In the genomic region with DNA sequence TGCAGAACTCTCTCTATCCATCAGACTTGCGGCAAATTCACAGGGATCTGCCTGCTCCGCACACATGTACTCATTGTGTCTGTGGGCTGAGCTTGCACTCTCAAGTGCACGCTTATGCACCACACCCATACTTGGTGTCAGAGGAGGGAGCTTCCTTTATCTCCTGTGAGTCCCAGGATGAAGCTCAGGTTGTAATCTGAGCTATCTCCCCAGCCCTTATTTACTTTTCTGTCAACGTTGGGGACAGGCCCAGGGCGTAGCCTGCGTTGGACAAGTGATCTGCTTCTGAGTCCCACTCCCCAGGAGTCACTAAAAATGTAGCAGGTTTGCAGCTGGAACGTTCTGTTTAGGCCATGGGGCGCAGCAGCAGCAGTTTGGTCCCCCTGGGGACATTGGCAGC, we compare ENCODE assay signal across 16 mouse cellular contexts. TPM values are rescaled to one million over a fixed set of nuclear protein-coding genes. Genes with fewer than 3 reads are reported as not detected.
"Had no signal": no experiment of that assay in that cellular context is flagged by ENCODE, and none has a peak within 500 bp of the region (broad histone marks: within the 10 kb centered on the region; RNA-seq: fewer than 3 reads in every experiment).

No protein-coding gene starts in this region.

- H3K9me3 ChIP-seq: lung, embryonic 15.5 days; midbrain, embryonic 10.5 days had no signal

- H3K4me1 ChIP-seq: lung, embryonic 15.5 days; midbrain, embryonic 10.5 days had no signal

- H3K27me3 ChIP-seq: lung, embryonic 15.5 days; midbrain, embryonic 13.5 days had no signal

- DNase-seq: kidney, adult 2 months; kidney, postnatal 25 days; layer of hippocampus, adult 9-11 months; lung, adult 18-20 months; lung, postnatal 10 days; lung, postnatal 36 days; thymus, adult 2 months; thymus, postnatal 14 days had no signal

- H3K4me2 ChIP-seq: lung, embryonic 15.5 days; midbrain, embryonic 13.5 days had no signal

- H3K27ac ChIP-seq: kidney, postnatal 0 days; layer of hippocampus, adult 2 months; lung, embryonic 15.5 days; midbrain, embryonic 10.5 days; midbrain, embryonic 13.5 days had no signal

- H3K9ac ChIP-seq: lung, embryonic 15.5 days; midbrain, embryonic 13.5 days had no signal

- H3K4me3 ChIP-seq: layer of hippocampus, adult 2 months; lung, embryonic 15.5 days; midbrain, embryonic 10.5 days; midbrain, embryonic 13.5 days had no signal

- ATAC-seq: intestine, embryonic 16.5 days; midbrain, embryonic 13.5 days; midbrain, embryonic 16.5 days had no signal

RNA-seq across cellular contexts. Expression of a gene that starts 7.8 kb away (rescaled TPM):
- polyA plus RNA-seq: small intestine, adult 2 months had no signal
